Mouse (Mus musculus): ENCODE data around the gene Got1.
A peak's percentile ranks its signal among the peaks of the same experiment; 100 is the strongest.

The Got1 gene

DNA sequence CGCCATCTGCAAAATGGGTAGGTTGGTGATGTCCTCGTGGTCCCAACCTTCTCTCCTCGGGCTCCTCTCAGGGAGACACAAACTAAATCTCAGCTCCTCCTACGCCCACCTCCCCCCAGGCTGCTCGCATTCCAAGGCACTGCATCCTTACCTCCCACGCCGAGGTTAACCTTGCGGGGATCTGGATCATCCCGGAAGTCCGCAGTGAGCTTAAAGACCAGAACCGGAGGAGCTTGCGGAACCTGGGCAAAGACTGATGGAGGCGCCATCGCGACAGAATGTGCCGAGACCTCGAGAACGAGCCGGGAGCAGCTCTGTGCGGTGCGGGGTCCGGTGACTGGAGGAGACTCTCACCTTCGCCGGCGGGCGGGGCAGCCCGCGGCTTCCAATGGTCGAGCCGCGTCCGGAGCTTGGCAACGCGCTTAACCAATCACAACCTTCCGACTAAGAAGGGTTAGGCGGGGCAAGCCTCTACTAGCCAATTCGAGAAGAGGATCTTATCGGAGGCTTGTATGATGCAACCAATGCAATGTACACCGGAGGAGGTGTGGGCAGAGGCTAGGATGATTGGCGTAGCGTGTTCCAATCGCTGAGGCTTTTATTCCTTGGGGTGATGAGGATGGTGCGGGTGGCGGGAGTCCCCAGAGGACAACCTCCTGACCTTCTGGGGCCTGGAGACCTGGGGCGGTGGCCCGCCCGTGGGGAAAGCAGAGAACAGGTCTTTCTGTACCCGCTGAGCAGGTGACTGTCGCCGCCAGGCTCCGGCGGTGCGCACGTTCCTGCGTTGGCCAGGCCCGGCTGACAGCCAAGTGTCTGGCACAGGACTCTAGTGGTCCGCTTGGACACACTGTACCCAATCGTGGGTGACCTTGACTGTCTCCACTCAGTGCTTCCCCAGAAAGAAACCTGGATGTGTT is at the start of gene Got1:
TSS of gene Got1 (minus strand) at position 419 of the 917 bp plus-strand sequence.
- peak; percentile 93 for DNase-seq

GRCm38 (mm10) chr19:43570831-43571790 is 46.7 kb upstream of the Got1 start:
- peak; percentile 72 for DNase-seq

- no peak for DNase-seq
Observed at GRCm38 (mm10) chr19:43569133-43569532, 44.7 kb upstream of the Got1 start.

GRCm38 (mm10) chr19:43568298-43568697 is 43.9 kb upstream of the Got1 start:
- DNase-seq, result no peak

- DNase-seq, result no peak
Observed at GRCm38 (mm10) chr19:43563166-43563565, 38.8 kb upstream of the Got1 start.

DNA sequence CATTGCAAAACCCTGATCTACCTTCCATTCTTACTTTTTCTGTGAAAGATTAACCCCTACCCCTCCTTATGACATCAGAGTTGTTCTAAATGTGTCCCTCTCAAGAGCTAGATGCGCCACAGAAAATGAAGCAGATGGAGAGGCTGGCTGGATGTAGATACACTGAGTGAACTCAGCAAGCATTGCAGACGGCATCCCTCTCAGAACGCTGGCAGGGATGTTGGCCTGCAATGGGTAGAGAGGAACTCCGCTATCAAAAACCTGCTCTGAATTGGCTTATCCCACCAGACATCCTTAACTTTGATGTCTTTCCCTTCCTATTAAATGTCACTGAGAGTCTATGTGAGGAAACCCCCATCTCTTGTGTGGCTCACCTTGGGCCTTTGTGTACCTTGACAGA is 37.4 kb upstream of the Got1 start:
- DNase-seq, result no peak

GRCm38 (mm10) chr19:43560244-43560643 is 35.8 kb upstream of the Got1 start:
- DNase-seq, result no peak

GRCm38 (mm10) chr19:43551493-43551890 is 27.1 kb upstream of the Got1 start:
- DNase-seq, result no peak

DNA sequence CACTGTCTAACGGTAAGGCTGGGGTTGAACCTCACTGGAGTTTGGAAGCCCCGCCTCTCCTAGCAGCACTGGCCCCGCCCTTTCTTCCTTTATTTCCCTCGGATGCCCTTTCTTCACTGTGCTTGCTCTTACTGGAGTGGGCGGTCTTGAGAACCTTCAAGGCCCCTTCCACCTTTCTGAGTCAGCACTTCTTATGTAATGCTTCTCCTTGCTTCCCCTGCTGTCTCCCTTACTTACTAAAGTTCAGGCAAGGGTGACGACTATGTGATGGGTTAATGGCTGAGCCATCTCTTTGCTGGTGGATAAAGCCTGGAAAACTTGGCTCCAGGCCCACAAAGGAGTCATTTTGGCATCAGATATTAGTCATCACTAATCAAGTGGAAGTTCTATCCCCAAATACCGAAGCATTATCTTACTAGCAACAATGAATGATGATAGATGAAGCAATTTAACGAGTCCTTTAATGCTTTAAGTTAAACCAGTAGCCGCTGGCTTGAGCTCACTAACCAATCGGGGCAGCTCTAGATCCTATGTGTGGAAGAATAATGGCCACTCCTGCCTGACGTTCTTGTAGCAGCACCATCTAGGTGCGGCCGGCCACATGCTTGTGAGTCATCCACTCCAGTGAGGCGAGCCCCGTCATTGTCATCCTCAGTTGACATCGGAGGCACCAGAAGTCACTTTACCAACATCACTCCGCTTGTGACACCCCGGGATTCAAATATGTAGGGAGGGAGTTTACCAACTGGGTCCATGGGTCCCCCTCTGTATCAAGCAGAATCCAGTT is 26.5 kb upstream of the Got1 start:
- DNase-seq, result no peak

- DNase-seq, result no peak
Observed at GRCm38 (mm10) chr19:43548060-43548459, 23.7 kb upstream of the Got1 start.

- DNase-seq, result no peak
Observed at GRCm38 (mm10) chr19:43546337-43547117, 22.1 kb upstream of the Got1 start.

DNA sequence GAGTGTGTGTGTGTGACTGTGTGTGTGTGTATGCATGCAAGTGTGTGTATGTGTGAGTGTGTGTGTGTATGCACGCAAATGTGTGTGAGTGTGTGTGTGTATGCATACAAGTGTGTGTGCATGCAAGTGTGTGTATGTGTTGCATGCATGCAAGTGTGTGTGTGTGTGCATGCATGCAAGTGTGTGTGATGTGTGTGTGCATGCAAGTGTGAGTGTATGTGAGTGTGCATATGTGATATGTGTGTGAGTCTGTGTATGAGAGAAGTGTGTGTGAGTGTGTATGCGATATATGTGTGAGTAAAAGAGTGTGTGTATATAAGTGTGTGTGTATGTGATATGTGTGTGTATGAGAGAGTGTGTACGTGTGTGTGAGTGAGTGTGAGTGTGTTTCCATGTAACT is 11.0 kb upstream of the Got1 start:
- DNase-seq, result no peak

GRCm38 (mm10) chr19:43530921-43531320 is 6.5 kb upstream of the Got1 start:
- DNase-seq, result no peak

- peak; percentile 75 for DNase-seq
Observed at GRCm38 (mm10) chr19:43530197-43530770, 5.9 kb upstream of the Got1 start.

- no peak for DNase-seq
Observed at GRCm38 (mm10) chr19:43528056-43528587, 3.7 kb upstream of the Got1 start.

- DNase-seq, result peak; percentile 45
Observed at GRCm38 (mm10) chr19:43527131-43527530, 2.7 kb upstream of the Got1 start.

DNA sequence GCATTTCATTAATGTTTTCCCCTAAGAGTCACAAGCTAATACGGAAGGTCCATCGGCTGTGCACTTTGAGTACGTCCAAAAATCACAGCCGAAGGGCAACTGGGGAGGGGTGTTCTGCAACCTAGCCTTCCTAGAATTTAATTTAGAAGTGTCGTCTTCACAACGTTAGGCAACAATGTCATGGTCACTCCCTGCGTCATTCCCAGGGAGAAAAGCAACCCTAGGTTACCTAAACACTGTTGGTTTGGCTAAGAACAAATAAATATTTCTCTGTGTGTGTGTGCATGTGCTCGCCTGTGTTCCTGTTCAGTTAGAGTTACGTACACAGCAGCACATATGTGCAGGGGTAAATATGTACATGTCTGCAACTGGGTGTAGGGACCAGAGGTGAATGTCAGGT is 1.6 kb upstream of the Got1 start:
- DNase-seq, result no peak

DNA sequence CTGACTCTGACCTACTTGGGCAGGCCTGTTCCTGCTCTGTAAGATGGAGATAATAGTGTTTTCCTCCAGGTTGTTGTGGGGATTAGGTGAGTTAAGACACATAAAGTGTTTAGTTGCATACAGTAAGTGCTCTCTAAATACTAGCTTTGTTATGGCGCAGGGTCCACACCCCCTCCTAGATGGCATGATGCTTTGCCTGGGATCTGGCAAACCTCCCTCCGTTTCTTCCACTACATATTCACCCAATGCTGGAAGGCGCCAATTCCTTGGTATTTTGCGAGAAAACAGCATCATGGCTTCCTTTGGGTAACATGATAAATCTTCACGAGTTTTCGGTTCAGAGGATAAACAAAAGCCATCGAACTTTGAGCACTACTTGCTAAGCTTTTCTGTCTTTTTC is 1.2 kb upstream of the Got1 start:
- DNase-seq, result peak; percentile 17

DNA sequence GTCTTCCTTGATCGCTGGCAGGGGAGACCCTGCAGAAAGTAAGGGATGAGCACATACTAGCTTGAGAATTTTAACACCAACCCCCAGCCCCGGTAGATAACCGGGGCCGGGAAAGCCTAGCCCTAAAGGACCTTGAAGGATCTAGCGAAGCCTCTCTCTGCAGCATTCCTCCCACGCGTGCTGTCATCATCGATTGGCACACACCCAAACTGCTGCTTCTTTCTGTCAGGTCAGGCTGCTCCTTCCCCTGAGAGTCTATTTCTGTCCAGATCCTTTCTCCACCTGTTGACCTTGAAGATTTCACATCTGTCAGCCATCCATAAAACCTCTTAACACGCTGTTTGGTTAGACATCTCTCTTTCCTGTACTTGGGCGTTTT is 688 bp upstream of the Got1 start:
- DNase-seq, result no peak

GRCm38 (mm10) chr19:43523551-43523950 is 854 bp downstream of the Got1 start:
- peak; percentile 33 for DNase-seq

- DNase-seq, result no peak
Observed at GRCm38 (mm10) chr19:43521996-43522395, 2.4 kb downstream of the Got1 start.
